Mouse (Mus musculus) thymus, adult 2 months (tissue): ENCODE data around the gene Pcbd2. TPM values are rescaled to one million over a fixed set of nuclear protein-coding genes. Genes with fewer than 3 reads are reported as not detected.
A peak's percentile ranks its signal among the peaks of the same experiment; 100 is the strongest.

Source experiments
- DNase-seq: peaks from one replicate; pipeline ENCODE4 v3.0.0; 2021
- H3K27ac ChIP-seq: fragments of 200-500 bp; 2 replicates; pipeline ENCODE4 v1.5.1; 2012; ENCODE audit warnings: low read length, control low read depth; ENCODE audit not compliant: control insufficient read depth, insufficient read depth
- H3K27me3 ChIP-seq: fragments of 200-500 bp; 2 replicates; pipeline ENCODE4 v1.6.1; 2012; ENCODE audit warnings: mild to moderate bottlenecking, low read length, moderate library complexity, mixed read lengths; ENCODE audit not compliant: control insufficient read depth, insufficient read depth
- H3K36me3 ChIP-seq: fragments of 200-500 bp; 2 replicates; pipeline ENCODE4 v1.6.1; 2012; ENCODE audit warnings: mild to moderate bottlenecking, low read length, moderate library complexity; ENCODE audit not compliant: control insufficient read depth, insufficient read depth
- H3K4me1 ChIP-seq: fragments of 200-500 bp; replicated peaks from 2 replicates; pipeline ENCODE4 v1.6.1; 2012; ENCODE audit warnings: low read length; ENCODE audit not compliant: control insufficient read depth, insufficient read depth
- H3K4me3 ChIP-seq: fragments of 200-500 bp; 2 replicates; pipeline ENCODE4 v1.5.1; 2012; ENCODE audit warnings: mild to moderate bottlenecking, low read length, control low read depth, moderate library complexity; ENCODE audit not compliant: control insufficient read depth, insufficient read depth
- CTCF ChIP-seq: fragments of 200-500 bp; IDR thresholded peaks from 2 replicates; pipeline ENCODE4 v1.5.1; 2012; ENCODE audit warnings: mild to moderate bottlenecking, control low read depth, low read length, moderate library complexity, borderline replicate concordance; ENCODE audit not compliant: control insufficient read depth, poor library complexity, insufficient read depth; ENCODE audit errors: extremely low read depth
- POLR2A ChIP-seq: fragments of 200-500 bp; IDR thresholded peaks from 2 replicates; pipeline ENCODE4 v1.6.1; 2012; ENCODE audit warnings: mild to moderate bottlenecking, low read length, control low read depth, moderate library complexity; ENCODE audit not compliant: control insufficient read depth, poor library complexity, insufficient read depth; ENCODE audit errors: extremely low read depth
- WGBS: fragments of 180-500 bp; shearing (Covaris S2); methylation state at CpG from one replicate; pipeline ENCODE4 v1.1.7; 2018; 5-methylcytosine and 5-hydroxymethylcytosine counted together
- polyA plus RNA-seq: library from polyadenylated mRNA; depleted of rRNA; stranded (reverse); fragments of >200 nt; gene quantifications from 2 replicates; pipeline ENCODE4 v1.2.3, GENCODE M21; 2012; rRNA removed

Gene Pcbd2
- 12.6 and 18.2 TPM in 2 replicates for polyA plus RNA-seq

DNA sequence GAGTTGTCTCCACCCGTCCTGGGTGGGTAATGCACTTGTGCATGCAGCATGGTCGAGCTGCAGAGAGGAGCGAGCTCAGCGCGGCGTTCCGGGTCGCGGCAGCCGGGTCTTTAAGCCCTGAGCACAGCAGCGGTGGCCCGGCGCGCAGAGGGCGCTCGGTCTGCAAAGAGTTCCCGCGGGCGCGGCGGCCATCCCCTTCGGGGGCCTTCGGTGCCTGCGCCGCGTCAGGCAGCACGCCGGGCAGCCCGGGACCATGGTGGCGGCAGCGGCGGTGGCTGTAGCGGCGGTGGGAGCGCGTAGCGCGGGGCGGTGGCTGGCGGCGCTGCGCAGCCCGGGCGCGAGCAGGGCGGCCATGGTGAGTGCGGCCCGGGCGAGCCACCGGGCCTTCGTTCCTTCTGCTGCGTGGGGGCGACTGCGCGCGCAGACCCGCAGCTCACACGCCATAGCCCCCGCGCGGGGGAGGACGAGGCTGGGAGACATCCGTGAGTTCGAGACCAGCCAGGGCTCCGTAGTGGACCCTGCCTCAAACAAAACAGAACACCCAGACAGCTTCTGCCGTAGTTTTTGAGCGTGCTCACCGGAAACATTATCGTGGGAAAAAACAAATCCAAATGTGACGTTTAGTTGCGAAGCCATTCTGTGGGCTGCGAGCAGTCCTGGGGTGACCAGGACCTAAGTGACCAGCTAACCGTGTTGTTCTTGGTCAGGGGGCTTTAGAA is at the start of gene Pcbd2:
Pcbd2 (plus strand) TSS at position 249 of the 719 bp plus-strand sequence.
- peak within 1 kb of the TSS; percentile 84 for H3K27ac ChIP-seq
- H3K4me1 ChIP-seq: no peaks in the 10 kb centered on the region; the same call in 1 of the 2 replicates
- DNase-seq: peak; percentile 90
- WGBS: under 1% methylated on average over 73 of the region's 73 CpGs
- H3K36me3 ChIP-seq: peaks cover 6% of the 10 kb centered on the region; the same call in 1 of the 2 replicates
- TF ChIP-seq CTCF (peak; percentile 26; the same call in 1 of the 2 replicates), POLR2A (peak; percentile 54; the same call in 1 of the 2 replicates)
- H3K27me3 ChIP-seq: no peaks in the 10 kb centered on the region
- peak within 1 kb of the TSS; percentile 62 for H3K4me3 ChIP-seq

DNA sequence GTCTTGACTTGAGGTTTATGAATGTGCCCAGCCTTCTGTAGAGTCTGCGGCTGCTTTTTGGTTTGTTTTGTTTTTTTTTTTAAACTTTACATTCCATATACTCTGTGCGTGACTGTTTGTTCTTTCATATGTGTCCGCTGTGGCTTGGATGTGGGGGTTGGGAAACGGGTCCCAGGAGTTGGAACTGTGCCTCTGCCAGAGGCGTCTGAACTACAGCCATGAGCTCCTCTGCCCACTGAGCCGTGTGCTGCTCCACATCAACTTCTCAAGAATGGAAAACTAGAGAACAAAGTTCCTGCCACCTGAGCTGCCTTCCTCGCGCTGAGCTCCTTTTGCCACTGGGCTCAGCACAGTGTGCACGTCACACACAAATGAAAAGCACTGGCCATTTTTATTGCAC is 45.0 kb upstream of the Pcbd2 start:
- 96% methylated on average over 9 of the region's 9 CpGs for WGBS
- no peak for TF ChIP-seq CTCF
- no peak for TF ChIP-seq POLR2A
- Histone ChIP-seq H3K27ac (no peak overlapping the region), H3K27me3 (no peaks in the 10 kb centered on the region), H3K4me1 (no peaks in the 10 kb centered on the region), H3K4me3 (no peak overlapping the region), H3K36me3 (peaks cover 32% of the 10 kb centered on the region)
- DNase-seq: no peak

DNA sequence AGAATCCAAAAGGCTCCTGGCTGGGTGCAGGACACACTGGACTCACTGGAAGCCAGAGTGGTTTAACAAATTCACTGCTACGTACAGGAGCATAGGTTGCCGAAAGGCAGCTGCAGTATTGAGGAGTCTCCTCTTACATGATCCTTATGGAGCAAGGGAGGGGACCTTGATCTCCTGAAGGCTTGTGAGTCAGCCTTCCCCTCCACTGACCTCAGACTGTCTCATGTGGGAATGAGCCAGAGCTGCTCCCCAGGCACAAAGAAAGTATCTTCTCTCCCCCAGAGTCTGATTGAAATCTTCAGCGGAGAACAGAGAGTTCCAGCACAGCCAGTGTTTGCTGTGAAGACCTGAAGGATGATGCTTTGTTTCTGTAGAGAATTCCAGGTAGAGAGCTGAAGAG is 43.6 kb upstream of the Pcbd2 start:
- WGBS: 99% methylated on average over 3 of the region's 3 CpGs

DNA sequence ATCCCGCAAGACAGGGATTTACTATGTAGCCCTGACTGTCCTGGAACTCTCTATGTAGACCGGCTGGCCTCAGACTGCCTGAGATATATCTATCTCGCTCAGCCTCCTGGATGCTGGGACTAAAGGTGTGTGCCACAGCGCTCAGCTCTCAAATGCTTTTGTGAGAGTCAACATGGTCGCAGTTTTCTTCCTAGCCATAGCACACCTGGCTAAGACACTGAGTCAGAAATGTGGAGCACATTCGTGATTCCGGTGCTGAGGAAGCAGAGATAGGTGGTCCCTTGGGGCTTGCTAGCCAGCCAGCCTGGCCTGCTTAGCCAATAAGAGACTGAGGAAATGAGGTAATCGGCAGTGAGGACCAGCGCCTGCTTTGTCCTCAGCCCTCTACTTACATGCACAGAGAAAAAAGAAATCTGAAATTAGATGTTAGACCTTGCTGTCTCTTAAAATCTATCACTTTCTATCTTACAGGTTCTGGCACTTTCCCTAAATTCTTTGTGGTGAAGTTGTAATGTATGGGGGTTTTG is 41.0 kb upstream of the Pcbd2 start:
- Histone ChIP-seq H3K4me1 (no peaks in the 10 kb centered on the region), H3K4me3 (no peak overlapping the region), H3K36me3 (0 out of 2 replicates have a peak, but pooled peaks cover 5% of the 10 kb centered on the region), H3K27ac (no peak overlapping the region), H3K27me3 (no peaks in the 10 kb centered on the region)
- TF ChIP-seq POLR2A (no peak), CTCF (no peak)
- WGBS: 81% methylated on average over 9 of the region's 9 CpGs
- no peak for DNase-seq

More for the DNA sequence above, 43.6 kb upstream of the Pcbd2 start:
- no peak overlapping the region for H3K27ac ChIP-seq
- no peak for DNase-seq
- H3K27me3 ChIP-seq: no peaks in the 10 kb centered on the region
- H3K4me3 ChIP-seq: no peak overlapping the region
- TF ChIP-seq CTCF: no peak
- TF ChIP-seq POLR2A: no peak
- H3K36me3 ChIP-seq: peaks cover 19% of the 10 kb centered on the region; the same call in 1 of the 2 replicates
- no peaks in the 10 kb centered on the region for H3K4me1 ChIP-seq

DNA sequence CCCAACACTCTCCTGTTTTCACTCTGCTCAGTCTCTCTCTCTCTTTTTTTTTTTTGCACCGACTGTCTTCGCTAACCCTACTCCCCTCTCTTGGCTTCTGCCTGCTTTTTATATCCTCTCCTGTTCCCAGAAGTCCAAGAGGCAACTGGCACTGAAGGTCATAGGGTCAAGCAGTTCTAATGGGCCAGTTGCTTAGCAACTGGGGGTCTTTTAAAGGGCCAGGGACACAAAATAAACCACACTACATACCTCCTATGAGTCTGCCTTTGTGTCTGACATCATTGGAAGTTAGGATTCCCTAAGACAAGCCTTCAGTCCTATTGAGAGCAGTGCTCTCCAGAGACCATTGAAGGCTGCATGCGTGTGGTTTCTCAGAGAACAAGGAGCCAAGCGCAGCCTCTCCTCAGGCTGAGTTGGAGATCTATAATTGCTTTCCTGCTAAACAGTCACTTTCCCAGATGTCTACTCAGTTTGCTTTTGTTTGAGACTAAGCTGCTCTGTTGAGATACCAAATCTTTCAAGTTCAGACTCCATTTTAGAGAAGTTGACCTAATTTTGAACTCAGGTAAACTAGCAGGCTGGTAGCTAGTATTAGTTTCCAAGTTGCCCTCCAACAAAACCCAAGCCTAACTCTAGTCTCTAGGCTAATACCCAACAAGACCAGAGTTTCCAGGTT is 39.1 kb upstream of the Pcbd2 start:
- no peak for DNase-seq
- no peaks in the 10 kb centered on the region for H3K27me3 ChIP-seq
- TF ChIP-seq POLR2A (no peak), CTCF (no peak)
- no peak overlapping the region for H3K4me3 ChIP-seq
- no peaks in the 10 kb centered on the region for H3K4me1 ChIP-seq
- WGBS: 84% methylated on average over 4 of the region's 4 CpGs
- H3K27ac ChIP-seq: no peak overlapping the region
- H3K36me3 ChIP-seq: no peaks in the 10 kb centered on the region

DNA sequence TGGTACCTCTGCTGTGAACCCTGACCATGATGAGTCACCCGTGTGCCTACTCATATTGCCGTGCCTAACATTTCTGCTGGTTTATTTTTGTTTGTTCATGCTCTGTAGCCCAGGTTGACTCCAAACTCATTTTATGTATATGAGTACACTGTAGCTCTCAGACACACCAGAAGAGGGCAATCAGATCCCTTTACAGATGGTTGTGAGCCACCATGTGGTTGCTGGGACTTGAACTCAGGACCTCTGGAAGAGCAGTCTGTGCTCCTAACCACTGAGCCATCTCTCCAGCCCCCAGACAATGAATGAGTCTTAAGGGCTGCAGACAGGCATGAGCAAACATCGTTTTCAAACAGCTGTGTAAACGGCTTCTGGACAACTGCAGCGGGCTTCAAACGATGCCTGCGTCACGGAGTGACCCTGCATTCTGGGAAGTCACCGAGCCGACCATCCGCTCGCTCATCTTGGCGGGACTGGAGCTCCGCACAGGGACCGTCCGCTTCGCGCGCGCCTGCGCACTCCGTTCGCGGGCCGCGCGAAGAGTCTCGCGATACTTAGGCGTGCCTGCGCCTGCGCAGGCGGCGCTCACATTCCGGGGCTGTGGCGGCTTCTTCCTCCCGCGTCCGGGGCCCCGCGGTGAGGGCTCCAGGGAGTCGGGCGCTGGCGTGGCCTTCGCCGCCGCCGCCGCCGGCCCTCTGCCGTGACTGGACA is 34.5 kb upstream of the Pcbd2 start, which contains the start of gene B230219D22Rik:
B230219D22Rik (plus strand) TSS at position 590 of the 708 bp plus-strand sequence.
- Histone ChIP-seq H3K4me3 (peak within 1 kb of the TSS; percentile 96), H3K36me3 (no peaks in the 10 kb centered on the region), H3K27ac (peak within 1 kb of the TSS; percentile 45), H3K4me1 (peaks cover 4% of the 10 kb centered on the region), H3K27me3 (no peaks in the 10 kb centered on the region)
- TF ChIP-seq POLR2A (peak; percentile 89), CTCF (peak; percentile 50; the same call in 1 of the 2 replicates)
- under 1% methylated on average over 51 of the region's 51 CpGs for WGBS
- peak; percentile 86 for DNase-seq
